Mouse (Mus musculus) kidney, adult 2 months (tissue): Measurements from ENCODE around the gene Tada3.

Experiments used
- CTCF ChIP-seq: fragments of 200-500 bp; conservative IDR thresholded peaks from 2 replicates; pipeline ENCODE4 v1.5.1; 2011; ENCODE audit warnings: low read depth, mild to moderate bottlenecking, control low read depth, low read length, moderate library complexity, mixed read lengths; ENCODE audit not compliant: insufficient read depth, insufficient read length
- POLR2A ChIP-seq: fragments of 200-500 bp; IDR thresholded peaks from one replicate; pipeline ENCODE4 v1.6.1; 2011; ENCODE audit warnings: low read depth, low read length, control low read depth

DNA sequence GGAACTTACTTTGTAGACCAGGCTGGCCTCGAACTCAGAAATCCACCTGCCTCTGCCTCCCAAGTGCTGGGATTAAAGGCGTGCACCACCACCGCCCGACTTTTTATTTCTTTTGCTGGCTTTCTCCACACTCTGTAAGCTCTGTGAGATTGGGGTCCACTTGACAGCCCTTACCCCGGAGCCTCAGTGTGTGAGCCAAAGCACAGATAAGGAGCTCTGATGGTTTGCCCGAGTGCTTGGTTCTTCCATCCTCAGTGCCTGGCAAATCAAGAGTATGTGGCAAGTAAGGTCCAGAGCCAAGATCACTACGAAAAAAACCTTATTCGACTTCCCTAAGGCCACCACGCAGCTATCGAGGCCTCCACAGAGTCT, 14.3 kb upstream of the Tada3 start:
- TF ChIP-seq CTCF (no peak), POLR2A (no peak)
